Mouse (Mus musculus) mouse trophoblast stem cell (cell line): ENCODE measurements around the gene Naa38.

ENCODE experiments used
- in situ Hi-C, 2 experiments: fragments of 300-500 bp; cut with MseI, MboI; formaldehyde crosslinking; loops; 2 replicates in 1 of 2; 3 replicates in 1 of 2; pipeline ENCODE4 v1.15.1; 2025

The Naa38 gene

GRCm38 (mm10) chr11:69430631-69431030, 35.3 kb downstream of the Naa38 start:
- in situ Hi-C loops, result no loop called here

- in situ Hi-C loops, result no loop called here
These were observed 36.7 kb downstream of the Naa38 start for GRCm38 (mm10) chr11:69431829-69432639.

GRCm38 (mm10) chr11:69432640-69432982, 37.3 kb downstream of the Naa38 start:
- in situ Hi-C loops, result no loop called here

- in situ Hi-C loops, result no loop called here
These were observed 37.9 kb downstream of the Naa38 start for GRCm38 (mm10) chr11:69433189-69433588.

- in situ Hi-C loops, result no loop called here
These were observed 42.0 kb downstream of the Naa38 start for GRCm38 (mm10) chr11:69437291-69437690.

GRCm38 (mm10) chr11:69443328-69443727, 48.0 kb downstream of the Naa38 start:
- in situ Hi-C loops, result no loop called here
